Mouse (Mus musculus): ENCODE data around the gene Armc10.
A peak's percentile ranks its signal among the peaks of the same experiment; 100 is the strongest.

GRCm38 (mm10) chr5:21645439-21646132, at the start of gene Armc10, which contains the start of gene Fbxl13:
- TF ChIP-seq POLR2A (IDR thresholded peaks at IDR 0.05; ENCODE audit: borderline replicate concordance, insufficient read depth, low read length) (peak; percentile 50; the same call in 1 of the 2 replicates), CTCF (IDR thresholded peaks at IDR 0.05; ENCODE audit: borderline replicate concordance, insufficient read depth, low read depth, low read length) (no peak)

Measured in cerebellum, adult 2 months (tissue).